Mouse (Mus musculus): ENCODE results near the gene Nptx1. TPM values are rescaled to one million over a fixed set of nuclear protein-coding genes. Genes with fewer than 3 reads are reported as not detected.

Gene Nptx1
- total RNA-seq, 2 experiments from 2014 or later = 0.05 TPM

DNA sequence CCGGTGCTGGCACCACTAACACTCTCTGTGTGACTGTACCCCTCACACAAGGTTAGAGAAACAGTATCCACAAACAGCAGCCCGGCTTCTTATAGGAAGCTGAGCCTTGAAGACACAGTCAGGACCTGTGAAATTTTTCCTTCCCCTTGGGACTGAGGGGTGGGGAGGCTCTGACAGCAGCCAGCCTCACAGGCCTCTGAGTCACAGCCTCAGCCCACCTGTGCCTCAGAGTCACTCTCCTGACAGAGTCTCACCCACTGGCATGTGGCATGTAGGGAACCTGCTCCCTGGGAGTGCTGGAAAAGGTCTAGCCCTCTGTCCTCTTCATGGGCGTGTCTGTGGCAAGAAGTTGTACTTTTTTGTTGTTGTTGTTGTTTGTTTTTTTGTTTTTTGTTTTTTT is 3.9 kb upstream of the Nptx1 start:
- DNase-seq (ENCODE audit: low spot score) = no peak

DNA sequence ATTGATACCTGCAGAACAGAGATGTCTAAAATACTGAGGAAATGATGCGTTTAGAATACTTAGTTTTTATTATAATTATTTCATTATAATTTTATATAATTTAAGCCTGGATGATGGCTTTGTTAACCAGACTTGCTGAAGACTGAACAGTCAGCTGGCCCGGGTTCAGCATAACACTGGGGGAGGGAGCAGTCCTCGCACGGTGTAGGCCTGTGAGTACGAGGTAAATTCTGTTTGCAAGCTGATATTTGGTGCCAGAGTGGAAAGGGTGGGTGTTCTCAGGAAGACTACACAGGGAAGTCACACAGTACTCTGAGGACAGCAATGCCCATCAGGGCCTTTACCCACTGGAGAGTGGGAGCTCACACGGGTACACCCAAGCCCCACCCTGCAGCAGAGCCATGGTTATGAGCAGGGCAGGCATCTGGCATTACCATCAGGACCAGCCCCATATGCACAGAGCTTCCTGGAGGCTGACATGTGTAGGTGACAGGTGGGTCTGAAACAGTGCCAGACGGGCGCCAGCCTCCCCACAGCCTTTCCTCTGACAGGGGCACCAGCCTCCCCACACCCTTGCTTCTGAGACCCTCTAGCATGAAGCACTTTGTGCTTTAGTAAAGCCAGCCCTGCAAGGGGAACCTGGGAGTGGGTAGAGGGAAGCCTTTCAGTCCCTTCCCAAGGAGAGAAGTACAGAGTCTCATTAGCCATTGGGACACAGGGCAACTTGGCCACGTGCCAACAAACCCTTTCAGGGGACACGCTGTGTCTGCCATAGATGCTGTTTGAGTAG is 3.2 kb upstream of the Nptx1 start:
- DNase-seq (ENCODE audit: low spot score) = no peak

DNA sequence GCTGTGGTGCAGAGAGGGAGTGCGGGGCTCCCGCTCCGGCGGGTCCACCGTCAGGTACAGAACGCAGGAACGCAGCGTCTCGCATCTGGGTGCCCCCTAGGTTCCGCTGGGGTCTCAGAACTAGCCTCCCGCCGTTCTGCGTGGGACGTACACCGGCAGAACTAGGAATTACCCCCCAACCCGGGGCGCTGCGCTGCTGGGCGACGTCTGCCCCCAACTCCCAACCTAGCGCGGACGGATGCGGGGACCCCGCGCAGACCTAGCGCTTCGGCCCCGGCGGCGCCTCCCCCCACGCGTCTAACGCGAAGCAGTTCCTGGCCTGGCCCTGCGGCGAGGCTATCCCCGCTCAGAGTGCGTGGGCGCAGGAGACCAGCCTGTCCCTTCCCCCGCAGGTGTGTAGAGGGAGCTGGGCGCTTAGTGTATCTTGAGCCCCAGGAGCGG is 1.8 kb upstream of the Nptx1 start:
- no peak for DNase-seq (ENCODE audit: low spot score)

DNA sequence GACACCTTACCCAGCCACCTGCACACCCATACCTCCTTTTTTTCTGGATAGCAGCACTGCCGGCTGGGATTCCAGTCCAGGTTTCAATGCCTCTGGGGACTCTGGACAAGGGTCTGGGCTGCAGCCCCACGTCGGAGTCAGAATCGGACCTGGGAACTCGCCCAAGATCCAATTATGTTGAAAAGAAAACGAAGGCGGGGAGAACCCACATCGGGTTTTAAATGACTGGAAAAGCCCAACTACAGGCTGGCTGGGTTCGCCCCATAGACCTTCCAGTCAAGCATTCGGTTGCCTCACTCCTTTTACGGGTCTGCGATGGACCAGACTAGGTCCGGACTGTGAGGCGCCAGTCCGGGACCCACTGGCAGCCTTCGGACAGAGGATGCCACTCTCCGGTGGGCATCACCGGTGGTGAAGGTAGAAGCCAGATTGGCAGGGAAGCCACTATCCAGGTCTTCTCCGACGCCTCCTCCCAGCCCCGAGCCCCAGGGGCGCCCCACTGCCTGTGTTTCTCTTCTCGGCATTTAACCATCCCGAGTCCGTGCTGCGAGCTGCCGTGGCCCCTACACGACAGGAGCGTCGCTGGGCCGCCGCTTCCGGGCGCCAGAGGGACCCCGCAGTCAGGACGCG is 1.3 kb upstream of the Nptx1 start:
- no peak for DNase-seq (ENCODE audit: low spot score)

DNA sequence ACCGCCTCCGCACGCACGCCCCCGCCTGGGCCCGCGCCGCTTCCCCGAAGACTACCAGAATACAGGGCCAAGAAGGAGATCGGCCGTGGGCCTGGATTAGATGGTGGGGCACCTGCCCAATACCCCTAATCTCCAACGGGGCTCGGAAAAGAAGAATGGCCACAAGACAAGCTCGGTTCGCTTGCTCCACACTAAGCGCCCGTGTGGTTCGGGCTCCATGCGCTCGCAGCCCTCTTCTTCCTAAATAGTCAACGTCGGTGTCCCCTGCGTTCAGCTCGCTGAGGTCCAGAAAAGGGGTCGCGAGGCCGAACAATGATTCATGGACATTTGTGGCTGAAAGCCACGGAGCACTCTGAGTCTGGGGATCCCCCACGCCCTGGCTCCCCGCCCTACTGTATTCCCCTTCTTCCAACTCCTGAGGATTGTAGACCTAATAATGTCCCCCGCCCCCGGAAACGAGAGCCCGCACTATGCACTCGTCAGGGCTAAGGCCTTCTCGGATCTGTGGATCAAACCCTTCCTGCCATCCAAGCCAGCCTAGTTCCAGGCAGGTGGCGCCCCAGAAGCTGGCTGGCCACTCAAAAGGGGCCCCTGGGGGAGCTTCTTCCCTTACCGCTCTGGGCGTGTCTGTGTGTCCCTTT is 518 bp upstream of the Nptx1 start:
- no peak for DNase-seq (ENCODE audit: low spot score)

DNA sequence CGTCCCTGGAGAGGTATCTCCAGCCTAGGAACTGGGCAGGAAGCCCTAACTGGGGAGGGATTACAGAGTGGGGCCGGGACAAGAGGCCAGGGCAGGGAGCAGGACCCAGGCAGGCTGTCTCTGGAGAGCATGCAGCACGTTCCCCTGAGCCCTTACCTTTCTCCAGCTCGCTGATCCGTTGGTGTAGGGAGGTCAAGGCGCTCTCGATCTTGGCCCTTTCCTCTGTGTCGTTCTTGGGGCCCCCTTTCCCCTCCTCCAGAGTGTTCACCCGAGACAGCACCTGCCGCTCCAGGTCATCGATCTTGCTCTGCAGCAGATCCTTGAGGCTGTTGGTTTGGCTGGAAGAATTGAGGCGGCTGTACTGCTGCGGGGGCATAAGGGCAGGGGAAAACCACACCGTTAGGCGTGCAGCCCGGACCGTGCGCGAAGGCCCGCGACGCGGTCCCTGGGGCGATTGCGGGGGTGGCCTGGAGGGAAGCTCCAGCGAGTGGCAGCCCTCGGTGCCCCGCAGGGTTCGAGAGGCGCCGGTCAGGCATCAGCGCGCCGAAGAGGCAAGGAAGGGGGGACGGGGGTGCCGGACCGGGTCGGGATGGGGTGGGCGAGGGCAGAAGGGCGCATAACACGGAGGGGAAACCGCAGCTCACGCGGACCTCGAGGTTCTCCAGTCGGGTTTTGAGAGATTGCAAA is 914 bp downstream of the Nptx1 start:
- peak; percentile 42 for DNase-seq (ENCODE audit: low spot score)

DNA sequence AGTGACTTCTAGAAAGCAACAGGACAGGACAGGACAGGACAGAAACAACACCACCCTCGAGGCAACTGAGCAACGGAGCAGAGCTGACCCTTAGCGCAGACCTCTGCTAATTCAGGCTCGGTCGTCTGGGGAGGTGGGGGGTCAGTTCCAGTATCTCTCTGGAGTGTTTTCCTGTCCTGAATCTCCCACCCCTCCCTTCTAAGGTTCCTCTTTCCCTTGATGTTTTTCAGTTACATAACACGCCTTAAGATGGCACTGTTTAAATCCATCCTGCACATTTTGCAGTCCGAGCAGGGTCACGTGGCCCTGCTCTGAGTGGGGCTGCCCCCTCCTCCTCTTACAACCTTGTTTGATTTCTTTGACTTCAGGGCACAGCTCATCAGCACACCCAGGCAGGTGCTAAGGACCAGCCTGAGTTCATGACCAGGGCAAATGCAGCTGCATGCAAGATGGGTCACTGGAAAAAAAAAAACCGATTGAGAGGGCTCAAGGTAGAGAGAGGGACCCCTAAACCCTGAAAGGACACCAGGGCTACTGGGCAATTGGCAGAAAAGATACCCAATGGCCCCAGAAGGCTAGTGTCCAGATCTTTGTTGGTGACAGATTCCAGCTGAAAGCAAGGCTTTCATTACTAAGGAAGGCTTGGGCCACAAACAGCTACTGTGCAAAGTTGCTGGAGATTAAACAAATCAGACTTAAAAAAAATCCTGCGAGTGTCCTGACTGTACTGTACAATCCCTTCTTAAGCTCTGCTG is 1.6 kb downstream of the Nptx1 start:
- no peak for DNase-seq (ENCODE audit: low spot score)

DNA sequence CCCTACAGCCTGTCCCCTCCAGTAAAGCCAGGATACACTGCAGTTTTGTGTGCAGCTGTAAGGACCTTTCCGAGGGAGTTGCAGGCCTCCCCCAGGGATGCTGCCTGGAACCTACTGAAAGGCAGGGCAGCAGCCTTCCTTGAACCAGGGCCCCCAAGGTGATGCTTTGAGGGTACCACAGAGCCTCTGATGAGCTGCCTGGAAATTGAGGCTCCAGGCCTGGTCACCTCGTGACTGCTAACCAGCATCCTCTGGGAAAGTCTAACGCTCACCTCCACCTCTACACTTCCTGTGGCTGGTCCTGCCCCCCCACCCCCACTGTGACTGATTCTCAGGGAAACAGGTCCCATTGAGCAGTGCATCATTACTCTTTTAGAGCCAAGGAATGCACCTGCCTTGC is 2.3 kb downstream of the Nptx1 start:
- DNase-seq (ENCODE audit: low spot score) = no peak

DNA sequence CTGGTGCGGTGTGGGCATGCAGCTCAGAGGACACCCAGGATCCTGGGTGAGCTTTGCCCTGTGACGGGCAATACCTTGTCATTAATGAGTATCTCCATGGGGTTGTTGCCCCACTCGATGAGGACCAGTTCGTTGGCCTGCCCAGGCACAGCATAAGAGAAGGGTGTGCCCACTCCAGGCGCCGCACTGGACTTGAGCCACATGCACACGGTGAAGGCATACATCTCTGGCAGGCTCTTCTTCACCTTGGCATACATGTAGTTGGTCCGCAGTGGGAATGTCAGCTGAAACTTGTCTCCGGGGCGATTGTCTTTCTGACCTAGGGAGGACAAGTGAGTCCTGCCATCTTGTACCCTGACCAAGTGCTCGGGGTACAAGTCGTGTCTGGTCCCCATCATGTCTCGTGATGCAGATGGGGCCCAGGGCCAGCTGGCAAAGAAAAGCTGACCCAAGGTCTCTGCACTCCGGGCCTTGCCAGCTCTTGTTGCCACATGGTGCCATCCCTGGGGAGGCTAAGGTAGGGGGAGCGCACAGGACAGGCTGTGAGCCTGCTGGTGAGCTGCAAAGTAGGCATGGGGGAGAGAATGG is 2.9 kb downstream of the Nptx1 start:
- DNase-seq (ENCODE audit: low spot score) = no peak

DNA sequence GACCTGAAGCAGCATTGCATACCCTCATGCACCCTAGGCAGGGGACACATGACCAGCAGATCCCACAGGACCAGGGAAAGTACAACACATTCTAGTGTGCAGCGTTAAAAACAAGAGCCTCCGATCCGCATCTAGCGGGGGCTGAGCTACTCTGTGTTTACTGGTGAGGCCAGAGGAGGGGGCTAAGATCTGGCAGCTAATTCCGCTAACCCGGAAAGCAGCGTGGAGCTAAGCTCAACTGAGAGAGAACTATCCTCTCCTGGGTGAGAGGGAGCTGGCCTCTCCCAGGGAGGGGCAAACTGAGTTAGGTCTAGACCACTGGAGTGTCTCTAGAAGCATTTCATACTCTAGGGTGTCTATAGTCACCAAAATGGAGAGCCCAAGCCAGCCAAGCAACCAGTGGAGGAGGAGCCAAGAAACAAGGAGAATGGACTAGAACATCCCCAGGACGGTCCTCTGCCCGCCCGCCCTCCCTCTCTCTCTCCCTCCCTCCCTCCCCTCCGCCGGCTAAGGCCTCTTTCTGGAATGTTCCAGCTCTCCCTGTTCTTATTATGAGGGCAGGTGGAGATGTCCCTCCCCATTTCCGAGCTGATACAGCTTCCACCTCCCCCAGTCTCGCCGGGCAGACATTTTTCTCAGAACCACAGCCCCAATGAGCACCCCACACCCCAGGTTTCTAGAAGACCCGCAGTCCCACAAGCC is 3.6 kb downstream of the Nptx1 start:
- no peak for DNase-seq (ENCODE audit: low spot score)

DNA sequence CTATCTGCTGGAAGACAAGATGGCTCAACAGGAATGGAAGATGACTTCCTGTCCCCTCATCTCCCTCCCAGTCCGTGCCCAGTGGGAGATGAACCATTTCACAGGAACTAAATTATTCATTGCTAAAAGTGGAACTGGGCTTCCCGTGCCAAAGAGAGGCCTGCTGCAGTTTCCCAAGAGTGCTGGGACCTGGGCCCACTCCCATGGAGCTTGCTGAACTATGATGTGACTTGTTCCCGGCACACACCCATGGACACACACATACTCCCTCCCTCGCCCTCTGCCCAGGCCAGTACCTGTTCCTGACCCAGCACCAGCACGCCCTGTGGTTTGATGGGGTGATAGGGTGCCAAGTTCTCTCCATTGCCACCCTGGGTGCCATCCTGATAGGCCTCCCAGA is 4.7 kb downstream of the Nptx1 start:
- no peak for DNase-seq (ENCODE audit: low spot score)

DNA sequence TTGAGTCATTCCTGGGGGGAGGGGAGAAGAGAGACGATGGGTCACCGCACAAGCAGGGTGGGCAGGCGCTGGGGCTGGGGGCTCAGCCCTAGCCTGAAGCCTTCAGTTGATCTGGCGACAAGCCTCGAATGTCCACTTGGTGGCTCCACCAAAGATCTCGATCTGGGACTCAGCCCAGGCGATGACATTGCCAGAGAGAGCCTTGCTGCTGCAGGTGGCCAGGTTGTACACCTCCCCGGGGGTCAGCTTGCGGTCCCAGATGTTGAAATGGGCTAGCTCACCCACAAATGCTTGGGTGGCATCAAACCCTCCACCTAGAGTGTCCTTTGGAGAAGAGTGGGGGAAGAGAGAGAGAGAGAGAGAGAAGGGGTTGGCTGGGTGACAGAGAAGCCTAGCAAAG is 5.2 kb downstream of the Nptx1 start:
- DNase-seq (ENCODE audit: low spot score) = no peak

DNA sequence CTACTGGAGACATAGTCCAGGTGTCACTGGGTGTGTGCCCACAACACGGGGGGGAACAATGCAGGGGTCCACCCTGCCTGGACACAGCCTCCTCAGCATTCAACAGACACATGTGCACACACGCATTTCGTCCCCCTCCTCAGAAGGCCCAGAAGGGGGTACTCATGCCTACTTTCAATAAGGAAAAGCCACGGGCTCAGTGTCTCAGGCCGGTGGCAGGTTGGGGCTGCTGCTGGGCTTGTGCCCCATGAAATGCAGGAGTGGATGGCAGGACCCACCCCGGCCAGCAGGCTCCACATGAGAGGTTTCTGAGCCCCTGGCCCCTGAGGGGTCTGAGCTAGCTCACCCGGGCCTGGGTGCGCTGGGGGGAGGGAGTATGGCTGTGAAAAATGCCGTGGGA is 6.5 kb downstream of the Nptx1 start:
- no peak for DNase-seq (ENCODE audit: low spot score)

DNA sequence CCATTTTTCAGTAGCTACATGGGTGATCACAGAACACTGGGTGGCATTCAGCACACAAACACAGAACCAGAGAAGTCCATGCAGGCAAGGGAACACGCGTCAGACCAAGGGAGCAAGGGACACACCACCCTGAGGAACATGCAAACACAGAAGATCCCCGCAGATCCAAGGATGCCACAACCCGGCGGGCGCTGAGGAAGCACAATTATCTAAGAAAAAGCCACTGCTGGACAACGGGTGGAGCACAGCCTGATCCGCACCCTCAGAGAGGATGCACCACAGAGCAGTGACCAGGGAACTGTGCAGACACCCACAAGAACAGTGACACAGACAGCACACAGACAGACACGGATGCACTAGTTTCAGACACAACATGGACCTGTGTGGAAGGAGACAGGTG is 7.0 kb downstream of the Nptx1 start:
- DNase-seq (ENCODE audit: low spot score) = no peak

DNA sequence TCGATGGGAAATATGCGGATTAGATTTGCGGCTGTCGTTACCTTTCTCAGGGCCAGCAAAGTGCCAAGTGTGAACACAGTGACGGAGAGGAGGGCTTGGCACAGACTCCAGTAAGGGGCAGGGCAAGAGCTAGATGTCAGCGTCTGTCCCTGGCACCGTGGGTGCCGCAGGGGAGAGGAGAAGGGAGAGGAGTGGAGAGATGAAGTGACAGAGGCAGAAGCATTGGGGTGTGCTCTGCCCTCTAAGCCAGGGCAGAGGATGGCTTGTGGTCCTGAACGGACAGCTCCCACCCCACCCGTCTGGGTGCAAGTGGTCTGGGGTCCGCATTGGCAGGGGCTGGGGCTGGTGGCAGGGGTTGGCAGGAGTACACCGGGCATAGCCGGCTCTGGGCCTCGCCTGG is 7.6 kb downstream of the Nptx1 start:
- DNase-seq (ENCODE audit: low spot score) = no peak

DNA sequence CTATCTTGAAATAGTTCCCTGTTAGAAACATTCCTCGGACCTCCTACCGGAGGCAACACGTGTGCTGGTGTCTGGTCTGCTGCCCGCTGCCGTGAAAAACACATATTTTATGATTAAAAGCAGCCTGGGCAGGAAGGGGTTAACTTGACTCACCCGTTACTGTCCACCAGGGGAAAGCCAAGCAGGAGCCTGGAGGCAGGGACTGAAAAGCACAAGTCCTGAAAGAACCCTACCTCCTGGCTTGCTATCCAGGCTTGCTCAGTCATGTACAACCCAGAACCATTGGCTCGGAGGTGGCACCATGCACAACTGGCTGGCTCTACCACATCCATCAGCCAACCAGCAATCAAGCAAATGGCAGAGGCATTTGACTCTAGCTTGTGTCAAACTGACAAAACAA is 13.8 kb downstream of the Nptx1 start:
- DNase-seq (ENCODE audit: low spot score) = no peak

DNA sequence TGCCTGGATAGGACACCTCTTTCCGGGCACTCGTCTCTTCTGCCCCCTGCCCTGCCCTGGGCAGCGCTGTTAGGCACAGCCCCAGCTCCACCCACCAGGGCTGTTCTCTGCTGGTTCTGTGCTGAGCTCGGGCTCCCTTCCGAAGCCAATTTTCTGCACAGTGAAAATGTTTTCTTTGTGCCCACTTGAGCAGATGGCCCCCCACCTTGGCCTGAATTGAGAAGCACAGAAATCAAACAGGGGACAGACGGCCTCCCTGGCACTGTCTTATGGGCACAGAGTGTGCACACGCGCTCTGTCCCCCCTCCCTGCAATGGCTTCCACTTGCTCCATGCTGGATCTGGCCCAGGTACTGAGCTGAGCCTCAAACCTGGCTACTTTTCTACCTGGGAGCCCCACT is 15.1 kb downstream of the Nptx1 start:
- no peak for DNase-seq (ENCODE audit: low spot score)

DNA sequence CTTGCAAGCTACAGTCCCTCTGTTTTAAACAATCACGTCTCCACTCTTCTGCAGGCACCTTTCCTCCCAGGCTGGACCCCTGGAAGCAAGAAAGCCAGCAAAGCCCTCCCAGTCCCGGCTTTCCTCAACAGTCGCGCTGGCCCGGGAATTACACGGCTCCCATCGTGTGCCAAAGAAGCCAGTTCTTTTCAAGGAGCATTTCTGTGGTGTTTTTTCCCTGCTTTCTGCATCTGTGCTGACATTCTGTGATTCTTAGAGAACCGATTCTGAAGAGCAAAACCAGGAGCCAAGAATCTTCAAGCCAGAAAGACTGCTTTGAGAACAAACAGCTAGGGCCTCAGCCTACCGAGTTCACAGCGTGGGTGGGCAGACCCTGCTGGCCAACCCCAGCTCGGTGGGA is 18.6 kb downstream of the Nptx1 start:
- no peak for DNase-seq (ENCODE audit: low spot score)

DNA sequence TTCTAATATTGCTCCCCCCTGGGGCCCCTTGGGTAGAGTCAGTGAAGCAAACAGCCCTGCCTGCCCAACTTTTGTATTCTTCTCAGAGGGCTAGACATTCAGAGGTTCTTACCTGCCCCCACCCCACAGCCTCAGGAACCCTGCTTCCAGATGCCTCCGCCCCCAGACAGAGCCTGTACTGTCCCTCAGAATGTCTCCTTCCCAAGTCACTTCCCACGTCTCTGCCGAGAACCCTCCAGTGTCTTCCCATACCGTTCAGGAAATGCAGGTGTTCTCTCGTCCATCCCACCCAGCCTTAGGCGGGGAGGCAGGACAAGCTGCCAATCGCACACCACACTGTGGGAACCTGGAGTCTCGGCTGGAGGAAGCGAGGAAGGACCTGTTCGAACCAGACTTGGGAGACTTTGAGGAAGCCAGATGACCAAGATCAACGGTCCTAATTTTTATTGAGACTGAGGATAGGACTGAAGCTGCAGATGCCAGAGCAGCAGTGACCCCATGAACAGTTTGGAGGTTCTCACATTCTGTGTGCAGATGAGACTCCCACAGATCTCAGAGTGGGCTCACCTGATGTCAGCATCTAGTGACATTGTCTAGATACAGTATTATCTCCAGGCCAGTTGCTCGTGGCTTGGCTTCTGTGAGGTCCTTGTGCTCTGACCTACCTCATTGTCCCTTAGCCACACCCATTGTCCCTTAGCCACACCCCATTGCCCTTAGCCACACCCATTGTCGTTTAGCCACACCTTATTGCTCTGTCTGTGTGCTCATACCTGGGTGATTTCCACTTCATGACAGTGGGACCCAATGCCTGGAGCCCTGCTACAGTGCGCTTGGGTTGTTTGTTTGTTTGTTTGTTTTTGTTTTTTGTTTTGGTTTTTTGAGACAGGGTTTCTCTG is 21.2 kb downstream of the Nptx1 start:
- no peak for DNase-seq (ENCODE audit: low spot score)

All from gastrocnemius, adult 18-20 months (tissue).